ENCODE assay signal across 8 mouse cellular contexts in genomic region chr5:137350205-137351057, GRCm38 (mm10). TPM values are rescaled to one million over a fixed set of nuclear protein-coding genes. Genes with fewer than 3 reads are reported as not detected.
DNase-seq lines count a peak whose midpoint lies in the region; ATAC-seq and TF ChIP-seq lines count a peak whose summit lies in the region.

No protein-coding gene starts in this region.

- H3K27ac ChIP-seq in gastrocnemius, adult 2 months, result peak overlapping the region; percentile 93
- peak overlapping the region; percentile 87 for H3K27ac ChIP-seq in liver, postnatal 0 days (ENCODE audit: low read depth)

- H3K9ac ChIP-seq in liver, postnatal 0 days (replicated peaks), result peak overlapping the region; percentile 74

- no peaks in the 10 kb centered on the region for H3K27me3 ChIP-seq in E14TG2a.4 (ENCODE audit: insufficient read depth, low read length)
- peaks cover 37% of the 10 kb centered on the region for H3K27me3 ChIP-seq in liver, postnatal 0 days (ENCODE audit: insufficient read depth, low read length)

- DNase-seq in gastrocnemius, adult 2 months, result no peak
- no peak for DNase-seq in gastrocnemius, postnatal 4 days (ENCODE audit: low spot score in 2 of 2)
- DNase-seq in liver, postnatal 0 days, result peak; percentile 36
- no peak for DNase-seq in yolk sac, embryonic 10.5 days (ENCODE audit: low spot score)
- no peak for DNase-seq in testis, postnatal 14 days (ENCODE audit: low spot score)
- no peak for DNase-seq in gastrocnemius, postnatal 10 days

- no peaks in the 10 kb centered on the region for H3K9me3 ChIP-seq in E14TG2a.4 (ENCODE audit: low read length)
- H3K9me3 ChIP-seq in liver, postnatal 0 days (ENCODE audit: low read length), result no peaks in the 10 kb centered on the region

- ATAC-seq in granulocyte monocyte progenitor cell, adult 5-6 weeks (replicated peaks; ENCODE audit: poor library complexity, severe bottlenecking), result peak; percentile 17; the same call in 1 of the 2 replicates
- ATAC-seq in liver, postnatal 0 days, result peak; percentile 17

- peaks cover 73% of the 10 kb centered on the region for H3K4me1 ChIP-seq in E14TG2a.4 (replicated peaks; ENCODE audit: low read depth, low read length)
- peaks cover 13% of the 10 kb centered on the region for H3K4me1 ChIP-seq in liver, postnatal 0 days (ENCODE audit: insufficient read depth)

- TF ChIP-seq CTCF in gastrocnemius, adult 2 months (IDR thresholded peaks at IDR 0.05), result no peak
- no peak for TF ChIP-seq CTCF in E14TG2a.4 (conservative IDR thresholded peaks at IDR 0.05; ENCODE audit: low read length)
- TF ChIP-seq CTCF in liver, postnatal 0 days (IDR thresholded peaks at IDR 0.05; ENCODE audit: low read depth), result no peak

- TF ChIP-seq EP300 in liver, postnatal 0 days (IDR thresholded peaks at IDR 0.05; ENCODE audit: low read depth), result no peak

- intact Hi-C loops in gastrocnemius, adult 2 months (cut with DNase I), result no loop called here

- peaks cover 21% of the 10 kb centered on the region for H3K36me3 ChIP-seq in E14TG2a.4 (ENCODE audit: insufficient read depth, low read length)
- peaks cover 3% of the 10 kb centered on the region; the same call in 1 of the 2 replicates for H3K36me3 ChIP-seq in liver, postnatal 0 days (replicated peaks; ENCODE audit: insufficient read depth, low read length)

- peak overlapping the region; percentile 97 for H3K4me3 ChIP-seq in gastrocnemius, adult 2 months
- H3K4me3 ChIP-seq in E14TG2a.4 (replicated peaks; ENCODE audit: low read length), result peak overlapping the region; percentile 91
- H3K4me3 ChIP-seq in liver, postnatal 0 days (ENCODE audit: low read depth, low read length), result peak overlapping the region; percentile 59

- peak overlapping the region; percentile 74 for H3K4me2 ChIP-seq in liver, postnatal 0 days (ENCODE audit: low read depth, low read length)

- WGBS in liver, postnatal 0 days (ENCODE audit: insufficient replicate concordance), result 3% methylated on average over 52 of the region's 55 CpGs

RNA-seq across cellular contexts. Expression of gene Ephb4, which starts 0.5 kb away (rescaled TPM):
- 10 to 100 TPM; 12.5 to 15.5 TPM for total RNA-seq in gastrocnemius, adult 2 months (2021)
- total RNA-seq in gastrocnemius, postnatal 4 days (2021), result 10 to 100 TPM; 56.9 to 57.6 TPM
- total RNA-seq in granulocyte monocyte progenitor cell, adult 5-6 weeks (2014; fragmentation: Nextera tagmentation), result not detected in 2 replicates
- total RNA-seq in granulocyte monocyte progenitor cell, adult 5-6 weeks (2017), result not detected in 2 replicates
- polyA plus RNA-seq in liver, postnatal 0 days (2015; fragmentation: Nextera tagmentation; extraction: Ambion mirVana), result 5.7 and 5.9 TPM in 2 replicates
- total RNA-seq in gastrocnemius, postnatal 10 days (2021), result 10 to 100 TPM; 30.6 to 38.8 TPM

RNA-seq across cellular contexts. Expression of gene Slc12a9, which starts 17.0 kb away (rescaled TPM):
- total RNA-seq in gastrocnemius, adult 2 months (2021), result 1 to 10 TPM; 2.0 to 2.4 TPM
- 10 to 100 TPM in 1 of 2 experiments, 1 to 10 TPM in 1; 8.2 to 10.3 TPM for total RNA-seq in gastrocnemius, postnatal 4 days (2021)
- 16.3 and 26.3 TPM in 2 replicates for total RNA-seq in granulocyte monocyte progenitor cell, adult 5-6 weeks (2014; fragmentation: Nextera tagmentation)
- 6.5 and 6.6 TPM in 2 replicates for total RNA-seq in granulocyte monocyte progenitor cell, adult 5-6 weeks (2017)
- 2.9 and 3.2 TPM in 2 replicates for polyA plus RNA-seq in liver, postnatal 0 days (2015; fragmentation: Nextera tagmentation; extraction: Ambion mirVana)
- total RNA-seq in gastrocnemius, postnatal 10 days (2021), result 1 to 10 TPM; 4.2 to 7.4 TPM

RNA-seq across cellular contexts. Expression of gene Trip6, which starts 36.2 kb away (rescaled TPM):
- 1 to 10 TPM; 2.1 to 3.1 TPM for total RNA-seq in gastrocnemius, adult 2 months (2021)
- total RNA-seq in gastrocnemius, postnatal 4 days (2021), result 10 to 100 TPM; 31.2 to 31.9 TPM
- total RNA-seq in granulocyte monocyte progenitor cell, adult 5-6 weeks (2014; fragmentation: Nextera tagmentation), result 9.4 and 9.9 TPM in 2 replicates
- 2.9 and 5.6 TPM in 2 replicates for total RNA-seq in granulocyte monocyte progenitor cell, adult 5-6 weeks (2017)
- 7.5 and 9.2 TPM in 2 replicates for polyA plus RNA-seq in liver, postnatal 0 days (2015; fragmentation: Nextera tagmentation; extraction: Ambion mirVana)
- 10 to 100 TPM; 13.1 to 17.3 TPM for total RNA-seq in gastrocnemius, postnatal 10 days (2021)

RNA-seq across cellular contexts. Expression of gene Srrt, which starts 43.0 kb away (rescaled TPM):
- 10 to 100 TPM; 38.7 to 46.2 TPM for total RNA-seq in gastrocnemius, adult 2 months (2021)
- 100 to 1,000 TPM; 113 to 138 TPM for total RNA-seq in gastrocnemius, postnatal 4 days (2021)
- 238 and 321 TPM in 2 replicates for total RNA-seq in granulocyte monocyte progenitor cell, adult 5-6 weeks (2014; fragmentation: Nextera tagmentation)
- 239 and 278 TPM in 2 replicates for total RNA-seq in granulocyte monocyte progenitor cell, adult 5-6 weeks (2017)
- polyA plus RNA-seq in liver, postnatal 0 days (2015; fragmentation: Nextera tagmentation; extraction: Ambion mirVana), result 24.1 and 28.2 TPM in 2 replicates
- 10 to 100 TPM; 58.1 to 93.2 TPM for total RNA-seq in gastrocnemius, postnatal 10 days (2021)

RNA-seq across cellular contexts. Expression of gene Ufsp1, which starts 56.0 kb away (rescaled TPM):
- total RNA-seq in gastrocnemius, adult 2 months (2021), result 10 to 100 TPM; 14.2 to 15.1 TPM
- 10 to 100 TPM; 47.7 to 51.2 TPM for total RNA-seq in gastrocnemius, postnatal 4 days (2021)
- total RNA-seq in granulocyte monocyte progenitor cell, adult 5-6 weeks (2014; fragmentation: Nextera tagmentation), result 0.53 TPM in 1 of 2 replicates, not detected in the other
- total RNA-seq in granulocyte monocyte progenitor cell, adult 5-6 weeks (2017), result 0.43 and 5.2 TPM in 2 replicates
- polyA plus RNA-seq in liver, postnatal 0 days (2015; fragmentation: Nextera tagmentation; extraction: Ambion mirVana), result 9.1 and 9.5 TPM in 2 replicates
- total RNA-seq in gastrocnemius, postnatal 10 days (2021), result 10 to 100 TPM; 37.2 to 43.6 TPM

Comparison
In these comparisons a context has a peak if more than half of its experiments do, and no peak if none do; other contexts are left out.
1. RNA of gene Ephb4, which starts 0.5 kb away (total RNA-seq): 56.9 to 57.6 TPM in gastrocnemius, postnatal 4 days, 30.6 to 38.8 TPM in gastrocnemius, postnatal 10 days and 12.5 to 15.5 TPM in gastrocnemius, adult 2 months; not detected in granulocyte monocyte progenitor cell, adult 5-6 weeks; every median in the first group is over 10 times any median in the second.
2. Peak in every context shown above with its lines, with median percentiles within 50 percentile points of each other: H3K4me3 ChIP-seq.